Mouse (Mus musculus): ENCODE measurements around the gene Il18rap.
A peak's percentile ranks its signal among the peaks of the same experiment; 100 is the strongest.

The Il18rap gene

DNA sequence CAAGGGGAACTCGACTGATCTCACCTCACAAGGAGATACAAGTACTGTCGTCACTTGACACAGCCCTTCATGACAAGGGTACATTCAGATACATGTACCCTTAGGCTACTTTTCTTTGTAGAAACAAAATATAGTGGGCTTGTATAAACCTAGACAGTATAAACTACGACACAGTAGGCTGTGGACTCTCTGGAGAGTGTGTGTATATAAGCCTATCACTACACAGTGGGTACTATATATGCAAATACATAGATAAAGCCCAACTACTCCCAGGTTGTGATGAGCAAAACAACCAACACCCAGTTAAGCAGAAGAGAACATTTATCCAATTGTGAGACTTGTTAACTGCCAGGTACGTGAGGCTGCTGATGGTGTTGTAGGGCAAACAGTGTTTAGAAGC, 31.5 kb downstream of the Il18rap start:
- DNase-seq, result no peak

DNA sequence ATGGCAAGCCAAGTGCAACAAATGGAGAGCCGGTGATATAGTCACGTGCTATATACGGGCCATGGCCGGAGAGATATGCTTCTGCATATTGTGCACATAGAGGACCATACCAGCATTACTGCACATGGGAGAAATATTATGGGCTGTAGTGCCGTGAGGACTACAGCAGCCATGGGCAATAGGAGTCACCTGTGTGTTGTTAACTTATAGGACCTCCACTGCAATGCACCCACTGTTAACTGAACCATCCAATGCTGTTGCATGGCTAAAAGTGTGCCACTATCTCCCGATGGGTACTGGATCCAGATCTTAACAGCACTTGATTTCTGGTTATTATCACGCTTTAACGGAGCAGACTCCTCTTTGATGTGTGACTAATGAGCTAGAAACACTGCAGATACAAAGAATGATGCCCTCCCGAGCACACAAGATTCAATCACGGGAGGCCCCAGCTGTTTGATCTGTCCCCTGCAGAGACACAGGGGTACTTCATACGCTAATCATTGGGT, 32.0 kb downstream of the Il18rap start:
- DNase-seq, result no peak

GRCm38 (mm10) chr1:40547762-40548161, 32.6 kb downstream of the Il18rap start:
- DNase-seq, result no peak

DNA sequence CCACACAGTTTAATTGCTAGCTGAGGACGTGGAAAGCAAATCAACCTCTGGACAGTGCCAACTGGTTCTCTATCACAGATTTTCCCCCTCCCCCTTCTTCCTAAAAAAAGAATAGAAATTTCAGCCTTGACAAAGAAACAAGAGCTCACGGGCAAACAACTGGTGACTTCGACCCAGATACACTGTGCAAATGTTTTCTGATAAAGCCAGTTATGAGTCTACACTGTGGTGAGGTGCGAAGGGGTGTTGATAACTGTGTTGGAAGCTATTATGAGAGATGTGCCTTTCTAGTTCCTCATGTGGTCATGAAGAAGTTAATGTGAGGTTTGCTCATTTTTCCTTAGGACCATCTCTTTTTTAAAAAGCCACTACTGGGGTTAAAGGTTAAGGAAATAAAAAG, 54.2 kb downstream of the Il18rap start:
- no peak for DNase-seq

DNA sequence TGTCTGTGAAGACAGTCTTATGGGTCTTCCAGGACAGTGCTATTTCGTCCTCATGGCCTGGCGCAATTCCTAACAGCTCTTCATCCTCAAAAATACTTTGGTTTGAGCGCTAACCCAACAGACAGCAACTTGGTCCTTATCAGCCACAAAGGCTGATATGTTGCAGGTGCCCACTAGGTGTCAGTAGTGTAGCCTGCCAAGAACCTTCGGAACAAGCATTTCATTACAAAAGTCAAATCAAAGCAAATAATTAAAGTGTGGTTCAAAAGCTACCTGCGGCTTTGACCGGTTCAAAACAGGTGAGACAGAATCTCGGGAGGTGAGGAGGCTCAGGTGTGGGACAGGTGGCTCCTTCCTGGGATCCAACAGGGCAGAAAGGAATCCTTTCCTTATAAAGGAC, 64.6 kb downstream of the Il18rap start, which contains the start of gene Slc9a4:
Gene Slc9a4 (plus strand): TSS at position 298 of the 400 bp plus-strand sequence.
- peak; percentile 26 for DNase-seq

DNA sequence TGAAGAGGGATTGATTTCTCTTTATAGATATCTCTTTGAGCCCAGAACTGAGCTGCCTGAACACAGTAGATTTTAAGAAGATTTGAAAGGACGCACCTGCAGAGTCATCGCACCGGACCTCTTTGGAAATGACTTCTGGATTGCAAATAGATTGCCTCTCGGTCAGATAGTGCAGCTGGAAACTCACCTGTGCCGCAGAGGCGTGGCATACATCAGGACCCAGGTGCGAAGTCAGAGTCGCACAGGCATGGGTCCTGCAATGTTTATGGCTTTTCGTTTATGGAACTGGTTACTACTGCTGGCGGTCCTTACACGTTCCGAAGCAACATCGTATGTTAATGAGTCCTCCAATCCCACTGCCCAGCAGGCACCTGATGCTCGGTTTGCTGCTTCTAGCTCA, 65.1 kb downstream of the Il18rap start:
- no peak for DNase-seq

DNA sequence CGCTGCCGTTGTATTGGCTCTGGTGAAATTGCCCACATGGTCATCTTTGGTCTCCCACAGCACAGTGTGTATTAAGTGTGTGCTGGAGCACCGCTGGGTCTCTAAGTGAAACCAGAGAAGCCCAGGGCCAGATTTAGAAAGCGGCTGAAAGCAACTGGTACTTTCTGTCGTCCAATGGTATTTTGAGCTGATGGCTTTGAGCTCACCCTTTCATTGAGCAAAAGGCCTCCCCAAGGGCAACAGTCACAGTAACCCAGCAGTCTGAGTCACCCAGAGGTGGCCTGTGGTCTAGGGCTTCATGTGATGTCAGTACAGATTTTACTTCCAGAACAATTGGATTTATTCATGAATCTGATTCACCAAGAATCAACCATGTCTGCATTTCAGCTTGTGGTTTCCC, 71.6 kb downstream of the Il18rap start:
- DNase-seq, result no peak

DNA sequence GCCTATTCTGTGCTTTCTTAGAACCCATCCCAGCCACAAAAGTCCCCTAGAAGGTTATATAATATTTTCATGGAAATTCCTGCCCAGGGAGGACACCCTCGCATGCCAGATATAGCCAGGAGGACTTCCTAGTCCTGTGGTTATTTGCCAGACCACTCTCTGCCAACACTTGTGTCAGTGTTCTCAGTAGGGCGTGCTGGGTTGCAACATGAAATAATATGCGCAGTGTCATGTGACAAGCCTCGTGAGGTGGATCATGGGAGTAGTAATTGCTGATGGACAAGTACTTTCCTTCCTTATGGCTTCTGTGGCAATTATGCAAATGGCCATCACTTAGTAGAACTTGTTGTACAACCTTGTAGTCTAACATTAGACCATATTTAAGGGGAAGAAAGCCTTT, 75.8 kb downstream of the Il18rap start:
- DNase-seq, result no peak

DNA sequence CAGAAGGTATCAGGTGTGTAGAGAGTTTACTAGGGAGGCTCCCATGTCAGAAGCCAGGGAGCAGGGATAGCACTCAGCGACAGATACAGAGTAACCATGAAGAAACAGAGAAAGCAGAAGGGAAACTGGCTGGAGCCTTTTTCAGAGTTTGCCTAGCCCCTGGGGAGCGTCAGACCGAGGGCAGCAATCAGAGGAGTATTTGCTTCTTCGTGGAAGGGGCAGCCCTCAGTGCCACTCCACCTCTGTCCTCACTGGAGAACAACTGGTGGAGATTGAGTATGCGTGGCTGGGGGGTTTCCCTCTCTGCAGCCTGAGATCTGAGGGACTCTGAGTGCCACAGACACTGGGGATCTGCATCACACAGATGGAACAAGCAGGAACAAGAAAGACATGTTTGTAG, 82.7 kb downstream of the Il18rap start:
- no peak for DNase-seq

GRCm38 (mm10) chr1:40599661-40600060, 84.5 kb downstream of the Il18rap start:
- DNase-seq, result peak; percentile 5

GRCm38 (mm10) chr1:40600394-40601327, 85.5 kb downstream of the Il18rap start:
- DNase-seq, result peak; percentile 64

Measured in right cerebral cortex, adult 18-20 months (tissue).